Mouse (Mus musculus) Patski (cell line): ENCODE results near the gene Psmg4. TPM values are rescaled to one million over a fixed set of nuclear protein-coding genes. Genes with fewer than 3 reads are reported as not detected.
A peak's percentile ranks its signal among the peaks of the same experiment; 100 is the strongest.

Experiments used
- ATAC-seq: fragments of 100-300 bp; one replicate; pipeline ENCODE4 v1.8.0; 2021
- CTCF ChIA-PET: fragments of 350-600 bp; sonication (Branson Sonifier 250); formaldehyde crosslinking; loops from one replicate; lab custom pipeline; 2022; ENCODE audit warnings: inconsistent platforms; lab: Charles Lee
- POLR2A ChIA-PET: fragments of 350-600 bp; sonication (Branson Sonifier 250); formaldehyde crosslinking; loops from one replicate; lab custom pipeline; 2022; ENCODE audit warnings: antibody characterized with exemption, inconsistent platforms; lab: Charles Lee
- DNase-seq: peaks from one replicate; pipeline ENCODE4 v3.0.0-alpha.2; 2011; ENCODE audit warnings: low read depth, low spot score
- H3K27me3 ChIP-seq: fragments of 371-371 bp; one replicate; pipeline ENCODE4 v1.5.1; 2021
- CTCF ChIP-seq: fragments of 100-300 bp; IDR thresholded peaks from one replicate; pipeline ENCODE4 v1.5.1; 2021
- in situ Hi-C: fragments of 300-500 bp; cut with MboI; formaldehyde crosslinking; loops from 3 replicates; pipeline ENCODE4 v1.11.1; 2018; ENCODE audit warnings: low pct_unique_long_range_greater_than_20kb, mixed read lengths
- polyA plus RNA-seq: library from polyadenylated mRNA; unstranded; gene quantifications from one replicate; pipeline ENCODE4 v1.2.3, GENCODE M21; 2021

The Psmg4 gene
- polyA plus RNA-seq, 1 experiment from 2014 or later, result 36.6 TPM

DNA sequence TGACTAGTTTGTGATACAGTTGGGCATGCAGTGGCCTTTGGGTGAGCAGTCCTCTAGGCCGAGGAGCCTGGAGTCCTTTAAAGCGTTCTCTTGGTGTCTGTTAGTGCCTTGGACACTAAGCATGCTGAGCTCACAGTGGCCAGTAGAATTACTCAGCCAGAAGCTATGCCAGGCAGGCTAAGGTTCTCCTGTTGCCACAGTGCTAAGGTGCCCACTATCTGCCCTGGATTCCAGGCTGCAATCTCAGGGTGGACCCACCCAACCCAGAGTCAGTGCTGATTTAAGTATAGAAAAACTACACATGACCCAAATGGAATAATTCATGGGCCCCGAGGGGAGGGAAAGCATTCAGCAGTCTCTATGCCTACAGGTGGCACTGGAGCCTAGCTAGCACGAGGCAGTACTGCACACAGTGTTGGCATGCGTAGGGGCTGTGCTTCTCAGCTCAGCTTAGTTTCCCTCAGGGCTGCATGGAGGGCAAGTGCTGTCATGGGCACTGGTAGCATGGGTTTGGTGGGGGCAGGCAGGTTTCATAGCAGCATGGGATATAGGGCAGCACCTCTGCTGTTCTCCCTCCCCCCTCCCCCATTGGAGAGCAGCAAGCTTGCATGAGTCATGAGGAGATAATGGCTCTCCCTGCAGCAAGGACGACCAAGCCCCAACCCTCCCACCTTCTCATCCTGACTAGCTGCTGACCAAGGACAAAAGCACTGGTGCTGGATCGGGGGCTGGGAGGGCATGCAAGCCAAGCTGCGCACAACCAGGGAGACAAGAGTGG lies 29.8 kb downstream of the Psmg4 start:
- CTCF ChIA-PET, result interaction anchor here (0.9 to 1.5 kb wide), 4 partner anchors 20 to 655 kb away, joined by 3 to 5 read pairs (median 4); no protein-coding TSS in a partner anchor
- TF ChIP-seq CTCF, result no peak
- no peaks in the 10 kb centered on the region for H3K27me3 ChIP-seq
- POLR2A ChIA-PET, result interaction anchor here (0.6 kb wide), 3 partner anchors 10 to 142 kb away, joined by 3 to 5 read pairs (median 3); no protein-coding TSS in a partner anchor
- peak; percentile 59 for ATAC-seq
- in situ Hi-C loops, result no loop called here
- no peak for DNase-seq

DNA sequence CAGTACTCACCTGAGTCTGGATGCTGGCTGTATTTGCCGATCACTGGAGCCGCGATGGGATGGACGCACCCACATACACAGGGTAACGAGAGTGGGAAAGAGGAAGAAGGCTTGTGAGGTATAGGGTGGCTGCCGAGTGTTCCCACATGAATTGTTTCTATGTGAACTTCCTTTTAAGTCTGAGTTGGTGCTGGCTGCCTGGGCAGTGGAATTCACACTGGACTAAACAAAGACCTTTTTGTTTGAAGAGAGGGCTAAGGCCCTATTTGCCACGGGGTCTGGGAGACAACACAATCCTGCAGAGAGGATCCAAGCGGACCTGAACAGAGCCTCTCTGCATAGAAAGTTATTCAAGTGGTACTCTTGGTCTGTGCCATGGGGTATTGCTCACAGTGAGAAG lies 30.6 kb downstream of the Psmg4 start:
- ChIA-PET POLR2A (interaction anchor here (0.6 kb wide), 2 partner anchors 27 to 141 kb away, joined by 3 to 5 read pairs; no protein-coding TSS in a partner anchor), CTCF (interaction anchor here (0.9 to 1.4 kb wide), 2 partner anchors 149 to 654 kb away, joined by 3 to 5 read pairs; no protein-coding TSS in a partner anchor)
- no peak for TF ChIP-seq CTCF
- H3K27me3 ChIP-seq, result no peaks in the 10 kb centered on the region
- DNase-seq, result no peak
- no peak for ATAC-seq
- in situ Hi-C loops, result no loop called here

DNA sequence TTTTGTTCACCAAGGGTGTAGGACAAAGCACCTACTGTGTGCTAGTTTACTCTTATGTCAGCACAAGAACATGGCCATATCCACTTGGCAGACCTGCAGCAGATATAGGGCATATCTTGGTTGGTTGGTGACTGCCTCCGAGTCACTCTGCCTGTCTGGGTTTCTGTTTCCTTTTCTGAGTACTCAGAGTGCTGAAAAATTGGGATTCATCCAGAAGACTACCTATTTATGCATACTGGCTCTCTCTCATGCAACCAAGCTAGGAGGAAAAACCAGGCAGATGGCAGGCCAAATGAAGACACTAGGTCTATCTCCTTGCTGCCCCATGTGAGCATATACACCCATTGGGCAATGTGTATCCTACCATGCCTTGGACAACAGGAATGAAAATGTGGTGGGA lies 32.9 kb downstream of the Psmg4 start:
- DNase-seq (no peak), ATAC-seq (no peak)
- in situ Hi-C loops, result no loop called here
- no peaks in the 10 kb centered on the region for H3K27me3 ChIP-seq
- ChIA-PET POLR2A (interaction anchor here (1.0 to 1.1 kb wide), 2 partner anchors 11 to 19 kb away, joined by 3 to 4 read pairs; no protein-coding TSS in a partner anchor), CTCF (no interaction called here)
- TF ChIP-seq CTCF, result no peak

DNA sequence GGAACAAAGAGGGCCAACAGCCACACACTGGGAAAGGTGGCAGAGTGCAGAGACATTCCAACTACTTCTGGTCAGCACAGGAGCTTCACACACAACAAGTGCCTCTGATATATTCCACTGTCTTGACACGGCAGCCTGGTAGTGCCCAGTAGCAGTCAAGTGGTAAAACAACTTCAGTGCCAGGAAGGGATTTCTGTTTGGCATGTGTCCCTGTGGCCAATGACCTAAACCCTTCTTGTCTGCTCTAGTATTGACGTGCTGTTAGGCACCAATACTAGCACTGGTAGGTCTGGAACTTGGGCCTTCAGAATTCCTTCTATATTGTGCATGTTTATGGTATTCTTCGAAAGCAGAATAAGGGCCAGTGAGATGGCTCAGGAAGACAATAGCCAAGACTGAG lies 42.5 kb downstream of the Psmg4 start:
- TF ChIP-seq CTCF, result no peak
- CTCF ChIA-PET, result no interaction called here
- no peak for ATAC-seq
- in situ Hi-C loops, result no loop called here
- no peak for DNase-seq
- POLR2A ChIA-PET, result no interaction called here
- no peaks in the 10 kb centered on the region for H3K27me3 ChIP-seq

DNA sequence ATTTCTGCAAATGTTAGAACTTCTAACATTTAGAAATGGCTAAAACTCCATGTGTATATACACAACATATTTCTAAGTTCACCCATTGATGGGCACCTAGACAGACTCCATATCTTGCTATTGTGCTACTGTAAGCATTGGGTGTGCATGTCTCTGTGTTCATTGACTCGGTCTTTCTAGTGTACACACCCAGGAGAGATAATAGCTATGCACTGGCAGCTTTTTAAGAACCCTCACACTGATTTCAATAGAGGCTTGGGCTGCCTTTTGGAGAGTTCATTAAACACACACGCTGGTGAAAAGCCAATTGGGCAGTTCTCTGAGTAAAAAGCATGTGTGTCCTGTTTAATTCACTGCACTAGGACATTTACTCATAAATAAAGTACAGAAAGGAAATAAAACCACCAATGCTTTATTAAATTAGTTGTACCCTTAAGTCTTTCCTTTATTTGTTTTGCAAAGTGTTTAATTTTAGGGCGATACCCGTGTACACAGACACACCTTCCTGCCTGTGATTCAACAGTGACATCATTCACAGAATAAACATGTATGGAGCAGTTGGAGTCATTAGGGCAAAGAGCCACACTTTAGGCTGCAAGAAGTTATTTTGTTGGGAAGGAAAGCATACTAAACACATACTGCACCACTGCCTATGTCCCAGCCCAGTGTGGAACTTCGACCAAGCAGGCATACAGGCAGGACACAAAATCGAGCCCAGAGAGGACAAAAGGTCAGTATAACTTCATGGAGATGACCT lies 45.1 kb downstream of the Psmg4 start:
- in situ Hi-C loops, result no loop called here

DNA sequence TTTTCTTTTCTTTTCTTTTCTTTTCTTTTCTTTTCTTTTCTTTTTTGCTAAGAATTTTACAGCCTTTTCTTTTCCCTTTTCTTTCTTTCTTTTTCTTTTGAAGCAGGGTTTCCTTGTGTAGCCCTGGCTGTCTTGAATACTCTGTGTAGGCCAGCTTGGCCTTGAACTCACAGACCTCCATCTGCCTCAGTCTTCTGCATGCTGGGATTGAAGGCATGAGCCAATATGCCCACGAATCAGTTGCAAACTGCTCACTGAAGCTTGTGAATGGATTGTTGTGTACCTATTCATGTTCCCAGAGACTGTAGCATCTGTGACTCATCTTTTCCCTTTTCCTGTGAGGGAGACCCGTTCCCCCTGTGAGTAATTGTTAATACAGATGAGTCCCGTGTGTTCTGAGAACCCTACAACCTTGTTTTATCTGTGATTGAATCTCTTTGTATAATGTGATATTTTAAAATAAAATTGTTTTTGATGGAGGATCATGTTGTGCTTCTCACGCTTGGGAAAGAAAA lies 48.6 kb downstream of the Psmg4 start:
- ATAC-seq (no peak), DNase-seq (no peak)
- TF ChIP-seq CTCF, result no peak
- in situ Hi-C loops, result no loop called here
- ChIA-PET POLR2A (no interaction called here), CTCF (no interaction called here)
- no peaks in the 10 kb centered on the region for H3K27me3 ChIP-seq

More for the DNA sequence above, 45.1 kb downstream of the Psmg4 start:
- POLR2A ChIA-PET, result interaction anchor here (1.5 kb wide), 1 partner anchor 12 kb away, joined by 4 read pairs; no protein-coding TSS in a partner anchor
- H3K27me3 ChIP-seq, result no peaks in the 10 kb centered on the region
- ATAC-seq (no peak), DNase-seq (no peak)
- no peak for TF ChIP-seq CTCF
- CTCF ChIA-PET, result interaction anchor here (0.9 kb wide), 1 partner anchor 11 kb away, joined by 3 read pairs; no protein-coding TSS in a partner anchor

DNA sequence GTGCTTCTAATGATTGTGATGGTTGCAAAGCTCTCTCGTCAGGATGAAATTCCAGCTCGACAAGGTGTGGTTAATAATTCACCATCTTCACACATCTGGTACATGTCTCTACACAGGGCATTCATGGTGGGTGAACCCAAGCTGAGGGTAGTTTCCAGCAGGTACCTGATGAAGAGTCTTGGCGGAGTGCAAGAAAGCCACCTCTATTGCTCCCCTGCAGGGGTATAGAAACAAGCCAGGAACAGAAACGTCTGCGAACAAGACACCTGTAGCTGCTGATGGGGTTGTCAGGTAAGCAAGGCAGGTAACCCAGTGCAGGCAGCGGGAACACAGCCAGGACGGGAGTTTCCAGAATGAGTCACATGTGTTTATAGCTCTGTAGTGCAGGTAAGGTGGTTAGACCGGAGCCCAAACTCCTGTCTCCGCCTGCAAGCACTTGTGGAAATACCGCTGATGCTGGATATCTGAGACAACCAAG lies 50.0 kb downstream of the Psmg4 start:
- ATAC-seq (no peak), DNase-seq (no peak)
- ChIA-PET POLR2A (no interaction called here), CTCF (interaction anchor here (1.2 kb wide), 1 partner anchor 21 kb away, joined by 4 read pairs; no protein-coding TSS in a partner anchor)
- TF ChIP-seq CTCF, result no peak
- in situ Hi-C loops, result no loop called here
- H3K27me3 ChIP-seq, result no peaks in the 10 kb centered on the region

DNA sequence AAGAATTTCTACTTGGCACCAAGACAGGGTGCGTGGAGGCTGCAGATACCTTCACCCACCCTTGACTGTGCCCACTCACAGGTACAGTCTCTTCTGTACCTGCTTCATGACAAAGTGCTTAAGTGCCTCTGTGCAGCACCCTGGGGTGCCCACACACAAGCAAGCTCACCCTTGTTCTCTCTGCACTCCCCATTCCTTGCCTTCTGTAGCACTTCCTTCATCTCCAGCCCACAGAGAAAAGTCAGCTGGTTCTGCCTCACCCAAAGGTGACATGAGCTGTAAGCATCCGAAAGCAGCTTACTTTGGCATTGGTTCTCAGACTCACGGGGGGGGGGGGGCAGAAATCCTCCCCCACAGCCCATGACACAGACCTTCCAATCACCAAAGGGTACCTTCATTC lies 52.1 kb downstream of the Psmg4 start:
- no peaks in the 10 kb centered on the region for H3K27me3 ChIP-seq
- no peak for TF ChIP-seq CTCF
- DNase-seq, result no peak
- ChIA-PET CTCF (no interaction called here), POLR2A (interaction anchor here (1.1 kb wide), 1 partner anchor 19 kb away, joined by 3 read pairs; no protein-coding TSS in a partner anchor)
- ATAC-seq, result no peak
- in situ Hi-C loops, result no loop called here

DNA sequence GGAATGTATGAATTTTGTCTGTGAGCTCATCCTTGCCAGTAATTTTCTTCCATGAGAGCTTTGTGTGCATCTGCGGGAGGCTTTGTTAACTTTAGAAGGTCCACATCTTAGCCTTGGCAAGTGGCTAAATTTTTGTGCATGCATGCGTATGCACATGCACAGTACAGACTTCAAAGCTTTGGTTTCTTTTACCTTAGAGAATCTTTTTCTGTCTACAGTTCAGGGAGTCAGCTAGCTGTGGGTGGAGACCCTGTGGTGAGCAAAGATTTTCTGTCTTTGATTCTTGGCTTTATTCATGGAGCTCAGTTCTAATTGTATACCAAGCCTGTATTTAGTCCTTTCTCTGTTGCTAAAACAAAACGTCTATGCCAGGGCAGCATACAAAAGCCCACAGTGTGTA lies 56.0 kb downstream of the Psmg4 start:
- CTCF ChIA-PET, result interaction anchor here (1.2 to 2.2 kb wide), 3 partner anchors 9 to 21 kb away, joined by 3 to 8 read pairs (median 3); no protein-coding TSS in a partner anchor

DNA sequence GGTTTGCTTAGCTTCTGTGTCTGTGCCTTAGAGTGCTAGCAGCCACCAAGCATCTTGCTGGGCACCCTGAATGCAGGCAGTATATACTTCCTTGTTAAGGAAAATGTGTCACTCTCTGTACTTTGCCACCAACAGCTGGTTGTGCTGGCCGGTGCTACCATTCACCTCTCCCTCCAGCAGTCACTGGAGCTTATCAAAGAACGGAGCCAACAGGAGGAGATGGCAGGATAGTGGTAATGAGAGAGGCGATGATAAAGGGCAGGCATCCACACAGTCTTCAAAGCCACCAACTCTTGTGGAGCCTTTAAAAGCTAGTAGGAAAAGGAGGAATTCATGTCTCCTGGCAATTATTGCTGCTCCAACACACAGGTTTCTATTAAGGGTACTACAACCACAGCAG lies 57.0 kb downstream of the Psmg4 start:
- in situ Hi-C loops, result no loop called here
- no peak for DNase-seq
- no peak for TF ChIP-seq CTCF
- POLR2A ChIA-PET, result interaction anchor here (1.4 kb wide), 1 partner anchor 10 kb away, joined by 4 read pairs; no protein-coding TSS in a partner anchor
- no peaks in the 10 kb centered on the region for H3K27me3 ChIP-seq
- no peak for ATAC-seq
- CTCF ChIA-PET, result interaction anchor here (1.2 to 2.2 kb wide), 4 partner anchors 10 to 22 kb away, joined by 3 to 8 read pairs (median 4); no protein-coding TSS in a partner anchor

More for the DNA sequence above, 56.0 kb downstream of the Psmg4 start:
- POLR2A ChIA-PET, result interaction anchor here (0.6 kb wide), 1 partner anchor 319 kb away, joined by 3 read pairs; no protein-coding TSS in a partner anchor
- no peaks in the 10 kb centered on the region for H3K27me3 ChIP-seq
- in situ Hi-C loops, result no loop called here
- ATAC-seq (no peak), DNase-seq (no peak)
- TF ChIP-seq CTCF, result no peak
